Mouse (Mus musculus): ENCODE measurements around the gene Ccdc153.

- no peak for TF ChIP-seq EP300 (IDR thresholded peaks at IDR 0.05; ENCODE audit: low read depth in 1 of 2, low read length in 2 of 2)
- 0 out of 2 replicates have a peak, but pooled peaks have one; percentile 20 for TF ChIP-seq MXI1 (IDR thresholded peaks at IDR 0.05; ENCODE audit: low read depth, low read length)
- no peak for TF ChIP-seq ZMIZ1 (IDR thresholded peaks at IDR 0.05; ENCODE audit: low read depth, low read length)
- TF ChIP-seq MYC (IDR thresholded peaks at IDR 0.05; ENCODE audit: low read depth, low read length) = no peak
- no peak for TF ChIP-seq CTCF (IDR thresholded peaks at IDR 0.05 in 2 of 3, conservative IDR thresholded peaks at IDR 0.05 in 1 of 3; ENCODE audit: control insufficient read depth in 1 of 3, insufficient read depth in 1 of 3, low read depth in 2 of 3, low read length in 3 of 3, poor library complexity in 1 of 3, severe bottlenecking in 1 of 3)
- TF ChIP-seq POLR2A (IDR thresholded peaks at IDR 0.05; ENCODE audit: control insufficient read depth in 1 of 2, insufficient read depth in 1 of 2, low read depth in 1 of 2, low read length in 2 of 2, poor library complexity in 1 of 2) = no peak
Measured at GRCm38 (mm10) chr9:44200458-44200857, 40.0 kb upstream of the Ccdc153 start.

Data from MEL (cell line).